Mouse (Mus musculus) 3134 (cell line): ENCODE data around the gene Zfp62.

Experiments
- DNase-seq: peaks from one replicate; pipeline ENCODE4 v3.0.0-alpha.2; 2011; ENCODE audit warnings: low spot score; ENCODE audit not compliant: insufficient read length; ENCODE audit errors: extremely low read depth

Zfp62 gene

DNA sequence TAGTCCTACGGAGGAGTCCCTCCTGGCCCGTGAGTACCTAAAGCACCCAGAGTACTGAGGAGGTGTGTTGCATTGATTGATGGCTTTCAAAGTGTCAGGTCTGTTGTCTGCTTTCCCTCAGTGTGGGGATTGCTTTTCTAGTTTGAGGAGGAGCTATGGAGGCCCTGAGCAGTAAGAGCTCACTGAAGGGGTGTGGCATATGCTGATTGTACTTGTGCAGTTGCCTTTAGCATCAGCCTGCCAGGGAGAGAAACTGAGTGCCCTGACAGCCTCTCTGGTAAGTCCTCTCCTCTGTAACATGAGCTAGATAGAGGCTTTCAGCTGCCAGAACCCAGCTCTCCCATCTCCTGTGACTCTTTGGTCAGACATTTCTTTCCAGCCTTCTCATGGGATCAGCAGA, 44.2 kb downstream of the Zfp62 start:
- DNase-seq = no peak

DNA sequence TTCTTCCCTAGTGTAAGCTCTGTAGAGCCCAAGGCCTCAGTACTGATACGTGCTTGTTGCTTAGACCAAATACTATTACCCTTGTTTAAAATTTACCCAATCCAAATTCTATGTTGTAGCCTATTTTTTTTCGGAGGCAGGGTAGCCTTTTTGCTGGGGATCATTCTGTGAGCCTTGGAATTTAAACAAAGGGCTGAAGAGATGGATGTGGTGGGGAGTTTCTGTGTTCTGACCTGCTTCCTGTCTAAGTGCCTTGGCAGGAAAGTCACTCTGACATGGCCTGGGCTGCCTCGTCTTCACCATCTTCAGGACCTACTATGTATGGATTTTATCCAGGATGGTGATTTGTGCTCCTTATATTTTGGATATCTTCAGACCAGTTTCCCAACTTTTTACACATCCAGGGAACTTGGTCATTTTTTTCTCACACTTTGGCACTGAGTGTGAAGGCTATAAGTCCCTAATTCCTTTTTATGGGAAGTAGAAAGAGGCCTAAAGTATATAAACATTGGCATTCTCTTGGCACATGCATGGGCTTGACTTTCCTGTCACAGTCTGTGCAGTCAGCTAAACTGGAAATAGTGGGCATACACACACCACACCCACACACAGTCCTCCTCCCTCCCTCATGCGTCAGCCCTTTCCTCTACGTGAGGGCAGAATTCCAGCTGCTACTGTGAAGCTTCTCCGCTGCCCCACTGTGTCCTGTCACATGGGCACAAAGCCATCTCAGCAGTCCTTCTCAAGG, 45.3 kb downstream of the Zfp62 start:
- peak; percentile 63 for DNase-seq

DNA sequence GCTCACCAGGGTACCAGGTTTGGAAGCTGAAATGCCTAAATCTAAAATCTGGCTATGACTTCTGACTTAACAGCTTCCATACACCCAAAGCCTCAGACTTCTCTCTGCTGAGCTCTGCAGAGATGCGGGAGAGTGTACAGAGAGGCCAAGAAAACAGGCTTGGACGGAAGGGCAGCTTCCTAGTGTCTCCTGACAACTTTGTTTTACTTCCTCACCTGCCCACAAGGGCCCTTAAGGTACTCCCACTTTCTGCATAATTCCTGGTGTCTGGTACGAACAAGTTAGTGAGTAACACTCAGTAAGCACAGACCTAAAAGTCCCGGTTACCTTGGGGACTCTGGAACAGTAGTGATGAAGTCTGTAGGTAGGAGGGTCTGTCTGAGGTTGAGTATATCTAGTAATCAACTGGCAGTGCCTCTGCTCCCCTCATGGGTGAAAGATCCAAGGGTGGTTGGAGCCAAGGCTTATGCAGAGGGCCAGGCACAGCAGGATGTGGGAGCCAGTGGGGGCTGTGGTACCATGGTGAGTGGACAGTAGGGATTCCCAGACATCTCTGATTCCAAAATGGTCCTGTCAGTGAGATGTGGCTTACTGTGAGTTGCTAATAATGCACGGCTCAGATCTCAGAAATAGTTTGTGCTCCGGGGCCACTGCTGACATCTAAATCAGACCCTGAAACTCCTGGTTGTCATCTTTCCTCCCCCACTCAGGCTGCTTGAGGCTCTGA, 46.0 kb downstream of the Zfp62 start:
- no peak for DNase-seq

GRCm38 (mm10) chr11:49249811-49250421, 46.8 kb downstream of the Zfp62 start:
- no peak for DNase-seq

DNA sequence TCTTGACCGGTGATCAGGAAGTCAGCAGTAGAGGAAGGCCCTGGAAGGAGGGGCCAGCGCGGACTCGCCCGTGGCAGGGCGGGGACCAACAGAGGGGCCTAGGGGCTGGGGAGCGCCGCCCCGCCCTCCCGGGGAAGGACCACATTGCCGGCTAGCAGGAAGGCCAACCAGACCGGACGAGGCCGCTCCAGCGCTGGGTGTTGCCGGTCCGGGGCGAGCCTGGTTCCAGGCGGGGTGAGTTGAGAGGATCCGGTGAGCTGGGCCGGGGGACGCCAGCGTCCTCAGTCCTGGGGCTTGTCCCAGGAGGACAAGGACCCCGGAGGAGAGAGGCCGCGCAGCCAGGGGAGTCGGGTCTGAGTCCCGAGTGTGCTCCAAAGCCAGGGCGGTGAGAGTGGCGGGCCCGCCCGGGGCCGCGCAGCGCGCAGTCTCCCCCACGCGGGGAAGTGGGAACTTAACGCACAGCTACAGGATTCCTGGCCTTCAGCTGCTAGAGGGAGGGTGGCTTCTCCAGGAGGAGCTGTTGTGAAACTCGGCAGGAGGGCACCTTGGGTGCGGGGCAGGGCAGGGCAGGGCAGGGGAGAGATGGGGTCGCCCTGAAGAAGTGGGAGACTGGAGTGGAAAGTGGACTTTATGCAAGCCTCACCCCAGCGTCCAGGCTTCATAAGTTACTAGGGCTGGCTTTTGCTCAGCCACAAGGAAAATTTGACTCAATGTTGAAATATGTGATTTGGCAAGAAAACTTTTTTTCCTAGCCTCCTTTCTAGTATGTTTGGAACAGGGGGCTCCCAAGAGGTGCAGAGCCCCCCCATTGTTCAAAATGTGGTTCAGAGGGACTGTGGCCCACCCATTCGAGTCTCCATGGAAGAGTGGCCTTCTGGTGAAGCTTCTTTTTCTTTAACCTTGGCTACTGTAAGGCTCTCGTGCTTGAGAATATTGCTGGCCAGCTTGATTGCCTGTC, 47.6 kb downstream of the Zfp62 start:
- peak; percentile 92 for DNase-seq

- DNase-seq = no peak
These were observed 48.3 kb downstream of the Zfp62 start for GRCm38 (mm10) chr11:49251380-49251761.

GRCm38 (mm10) chr11:49252048-49252447, 49.0 kb downstream of the Zfp62 start:
- DNase-seq = no peak

DNA sequence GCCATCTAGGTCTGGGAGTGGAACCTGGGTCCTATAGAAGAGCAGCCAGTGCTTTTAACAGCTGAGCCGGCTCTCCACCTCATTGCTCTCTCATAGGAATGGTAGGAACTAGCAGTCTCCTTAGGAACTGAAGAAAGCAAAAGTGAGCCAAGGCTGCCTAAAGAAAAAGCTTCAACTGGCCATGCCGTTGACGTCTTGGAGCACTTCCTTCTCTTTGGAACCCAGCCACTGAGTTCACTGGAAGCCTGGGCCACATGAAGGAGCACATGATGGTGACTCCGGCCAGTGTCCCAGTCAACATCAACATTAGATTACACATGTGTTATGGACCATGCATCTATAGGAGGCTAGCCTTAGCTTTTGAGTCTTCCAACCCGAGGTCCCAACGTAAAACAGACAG, 49.9 kb downstream of the Zfp62 start:
- DNase-seq = no peak

GRCm38 (mm10) chr11:49259296-49259695, 56.2 kb downstream of the Zfp62 start:
- DNase-seq = no peak

GRCm38 (mm10) chr11:49259829-49260228, 56.7 kb downstream of the Zfp62 start:
- DNase-seq = no peak

GRCm38 (mm10) chr11:49260598-49261312, 57.7 kb downstream of the Zfp62 start:
- no peak for DNase-seq

- no peak for DNase-seq
These were observed 58.3 kb downstream of the Zfp62 start for GRCm38 (mm10) chr11:49261313-49261855.

DNA sequence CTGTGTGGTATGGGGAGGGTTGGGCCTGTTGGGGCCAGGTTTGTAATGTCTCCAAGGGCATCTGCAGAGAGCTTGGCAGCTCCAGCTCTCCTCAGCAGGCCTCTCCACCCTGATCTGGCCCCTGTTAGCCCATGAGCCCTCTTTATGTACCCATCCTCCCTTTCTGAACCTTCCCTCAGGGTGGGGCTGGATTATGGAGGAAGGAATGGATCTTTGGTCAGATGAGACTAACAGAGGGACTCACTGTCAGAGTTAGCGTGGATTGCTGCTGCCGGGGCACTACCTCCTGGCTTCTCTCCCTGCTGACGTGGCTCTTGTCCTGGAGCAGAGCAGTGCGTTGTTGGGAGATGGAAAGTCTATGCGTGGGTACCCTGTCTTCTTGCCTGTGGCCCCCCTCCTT, 59.2 kb downstream of the Zfp62 start:
- DNase-seq = no peak

DNA sequence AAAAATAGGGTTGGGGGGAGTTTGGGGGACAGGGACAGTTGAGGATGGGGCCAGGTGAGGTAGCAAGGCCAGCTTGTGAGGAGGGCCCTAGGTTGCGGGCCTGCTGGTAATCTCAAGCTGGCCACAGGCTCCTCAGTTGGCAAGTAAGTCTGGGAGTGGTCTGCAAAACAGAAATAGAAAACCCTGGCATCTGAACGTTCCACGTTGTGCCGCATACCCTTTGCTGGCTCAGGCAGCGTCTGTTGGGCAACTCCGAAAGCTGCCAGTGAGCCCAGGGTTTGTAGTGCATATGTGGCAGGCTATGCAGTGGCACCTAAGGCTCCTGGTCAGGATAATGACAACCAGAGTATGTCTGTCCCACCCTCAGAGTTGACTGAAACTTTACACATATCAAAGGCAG, 60.1 kb downstream of the Zfp62 start:
- DNase-seq = no peak

DNA sequence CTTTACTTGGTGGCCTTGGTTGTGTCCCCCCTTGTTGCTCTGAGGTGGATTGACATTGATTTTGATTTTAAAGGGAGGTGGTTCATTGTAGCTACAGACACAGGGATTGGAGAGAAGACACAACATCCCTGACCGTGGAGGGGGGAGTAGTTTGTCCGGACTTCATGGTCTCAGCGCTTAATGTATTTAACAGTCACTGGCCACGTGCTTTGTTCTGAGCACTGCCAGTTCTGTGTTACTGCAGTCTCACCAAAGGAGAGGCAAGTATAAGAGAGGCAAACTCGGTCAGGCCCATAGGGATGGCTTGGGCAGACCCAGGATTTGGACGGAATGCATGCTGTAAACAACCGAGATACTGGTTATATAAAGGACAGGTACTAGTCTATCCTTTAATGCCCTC, 61.0 kb downstream of the Zfp62 start:
- DNase-seq = no peak

DNA sequence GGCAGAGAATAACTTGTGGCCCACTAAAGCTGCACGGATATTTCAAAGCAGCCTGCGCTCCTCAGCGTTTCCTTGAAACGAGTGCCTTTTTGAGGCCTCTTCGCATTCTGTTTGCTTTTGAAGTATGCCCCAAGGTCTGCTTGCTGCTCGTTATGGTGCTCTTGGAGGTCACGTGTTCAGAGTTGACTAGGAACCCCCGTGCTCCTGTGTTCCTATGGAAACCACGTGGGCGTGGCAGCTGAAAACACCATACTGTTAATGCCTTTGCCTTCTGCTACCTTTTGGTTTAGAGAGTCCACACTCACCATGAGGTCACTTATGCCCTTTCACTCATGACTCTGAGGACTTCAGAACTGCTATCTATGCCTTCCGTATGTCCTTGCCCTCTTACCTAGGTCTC, 61.5 kb downstream of the Zfp62 start:
- DNase-seq = no peak

GRCm38 (mm10) chr11:49265101-49265500, 62.0 kb downstream of the Zfp62 start:
- no peak for DNase-seq

DNA sequence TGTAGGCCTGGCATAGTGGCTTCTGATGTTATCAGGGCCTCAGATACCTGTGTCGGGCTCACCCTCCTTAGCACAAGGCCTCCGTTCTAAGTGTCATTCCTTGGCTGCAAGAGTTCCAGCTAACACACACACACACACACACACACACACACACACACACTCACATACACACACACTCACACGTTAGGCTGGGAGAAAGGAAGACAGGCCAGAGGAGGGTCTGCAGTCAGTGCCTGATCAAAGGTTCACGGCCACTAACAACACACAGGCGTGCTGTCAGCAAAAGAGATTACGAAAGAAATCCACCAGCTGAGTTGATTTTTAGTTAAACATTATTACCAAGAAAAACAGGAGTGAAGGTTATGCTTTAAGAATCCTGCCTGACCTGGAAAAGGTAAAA, 63.6 kb downstream of the Zfp62 start:
- DNase-seq = no peak

DNA sequence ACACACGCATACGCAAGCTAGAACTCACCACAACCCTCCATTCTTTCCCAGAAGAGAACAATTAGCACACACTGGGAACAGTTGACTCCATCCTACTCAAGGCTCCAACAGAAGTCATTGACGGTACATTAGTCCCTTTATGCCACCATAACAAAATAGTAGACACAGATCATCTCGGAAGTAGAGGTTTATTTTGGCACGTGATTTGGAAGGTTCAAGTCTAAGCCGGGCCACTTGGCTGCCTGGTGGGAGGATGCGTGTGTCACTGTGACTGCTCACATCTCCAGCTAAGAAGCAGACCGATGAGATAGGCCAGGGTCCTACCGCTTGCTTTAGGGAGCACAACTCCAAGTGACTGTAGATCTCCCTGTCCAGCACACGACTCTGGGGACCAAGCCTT, 64.2 kb downstream of the Zfp62 start:
- no peak for DNase-seq
